Mouse (Mus musculus): ENCODE measurements around the gene Guca2a.
A peak's percentile ranks its signal among the peaks of the same experiment; 100 is the strongest.
"Not testable (repeated sequence)": the region's sequence is repeated elsewhere in the genome, so short reads cannot be mapped to it uniquely, and the experiment has no call there.

Guca2a gene

DNA sequence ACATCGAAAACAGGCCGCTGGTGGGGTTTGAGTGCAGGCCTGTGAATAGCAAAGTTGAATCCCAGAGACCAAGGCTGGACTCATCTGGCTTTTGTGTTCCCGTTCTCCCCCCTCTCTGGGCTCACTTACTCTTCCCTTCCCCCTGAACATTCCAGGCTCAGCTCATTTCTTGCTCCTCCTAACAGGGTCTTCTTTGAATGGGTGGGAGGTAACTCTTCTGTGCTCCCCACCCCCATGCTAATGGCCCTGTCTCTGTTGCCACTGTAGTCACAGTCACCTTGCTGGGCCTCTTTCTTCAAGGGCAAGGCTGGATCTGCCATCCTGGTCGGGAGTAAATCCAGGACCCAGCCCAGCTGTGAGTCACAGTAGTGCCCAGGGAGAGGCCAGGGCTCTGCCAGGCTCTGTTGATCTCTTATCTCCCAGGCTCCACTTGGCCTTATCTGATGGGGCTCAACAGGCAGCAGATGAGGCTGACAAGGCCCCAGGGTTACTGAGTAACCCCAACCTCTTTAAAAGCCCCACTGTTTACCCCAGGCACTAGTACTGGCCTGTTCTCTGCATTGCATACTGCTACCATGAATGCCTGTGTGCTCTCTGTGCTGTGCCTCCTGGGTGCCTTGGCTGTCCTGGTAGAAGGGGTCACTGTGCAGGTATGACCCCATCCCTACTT is at the start of gene Guca2a:
Gene Guca2a (plus strand): TSS at position 529 of the 670 bp plus-strand sequence.
- DNase-seq (ENCODE audit: low spot score in 2 of 2): no peak

DNA sequence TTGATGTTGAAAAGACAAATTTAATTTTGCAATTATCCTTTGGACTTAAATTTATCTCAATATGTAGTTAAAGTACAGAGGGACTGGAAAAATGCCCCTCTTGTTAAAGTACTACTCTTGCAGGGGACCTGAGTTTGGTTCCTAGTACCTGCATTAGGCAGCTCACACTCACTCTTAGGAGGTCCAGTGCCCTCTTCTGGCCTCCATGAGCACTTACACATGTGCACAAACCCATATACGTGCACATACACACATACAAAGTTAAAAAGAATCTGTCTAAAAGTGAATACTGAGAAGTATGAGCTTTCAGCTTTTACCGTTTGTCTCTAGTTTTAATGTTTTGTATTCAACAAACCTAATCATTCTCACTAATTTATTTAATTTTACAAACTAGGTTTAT is 49.5 kb upstream of the Guca2a start:
- DNase-seq (ENCODE audit: low spot score in 2 of 2): no peak

DNA sequence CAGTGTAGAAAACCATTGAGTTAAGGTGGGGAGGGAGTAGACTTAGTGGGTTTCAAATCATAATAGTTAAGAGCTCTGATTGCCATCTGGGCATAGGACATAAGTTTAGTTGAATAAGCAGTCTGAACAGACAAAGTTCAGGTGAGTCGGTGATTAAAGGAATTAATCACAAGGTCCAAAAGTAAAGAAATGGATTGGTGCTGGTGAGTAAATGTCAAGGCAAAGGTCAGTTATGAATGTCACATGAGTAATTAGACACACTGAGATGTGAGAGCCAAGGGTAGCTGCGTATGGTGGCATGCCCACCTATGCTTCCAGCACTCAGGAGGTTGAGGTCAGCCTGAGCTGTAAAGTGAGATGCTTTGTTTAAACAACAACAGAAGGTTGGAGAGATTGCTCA is 48.1 kb upstream of the Guca2a start:
- DNase-seq (ENCODE audit: low spot score in 2 of 2): no peak

DNA sequence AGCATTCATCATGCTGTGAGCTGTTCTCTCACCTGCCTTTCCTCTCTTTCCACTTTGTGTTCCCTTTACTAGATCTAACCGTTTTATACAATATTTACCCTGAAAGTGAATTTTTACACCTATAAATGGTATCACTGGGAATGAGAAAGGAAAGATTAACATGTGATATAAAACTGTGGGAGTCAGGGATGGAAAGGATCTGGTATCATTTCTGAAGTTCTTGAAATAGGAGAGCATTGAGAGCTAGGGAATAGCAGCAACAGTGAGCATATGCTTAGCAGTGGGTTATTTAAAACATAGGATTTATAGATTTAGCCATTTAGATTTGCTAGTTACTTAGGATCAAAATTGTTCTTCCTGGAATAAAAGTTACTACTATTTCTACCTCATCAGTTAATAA is 47.5 kb upstream of the Guca2a start:
- DNase-seq (ENCODE audit: low spot score in 2 of 2): no peak

DNA sequence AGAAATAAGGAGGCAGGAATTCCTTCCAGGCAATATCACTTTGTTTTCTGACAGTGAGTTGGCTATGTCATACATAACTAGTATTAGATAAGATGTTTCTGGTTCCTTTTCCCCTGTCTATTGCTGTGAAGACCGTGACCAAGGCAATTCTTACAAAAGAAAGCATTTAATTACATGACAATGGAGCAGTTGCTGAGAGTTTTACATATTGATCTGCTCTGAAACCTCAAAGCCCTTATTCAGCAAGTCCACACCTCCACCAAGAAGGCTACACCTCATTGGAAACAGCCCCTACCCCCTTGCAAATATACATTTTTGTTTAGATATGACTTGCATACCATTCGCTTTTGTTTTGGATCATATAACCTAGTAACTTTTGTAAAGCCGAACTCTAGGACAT is 45.0 kb upstream of the Guca2a start:
- DNase-seq (ENCODE audit: low spot score in 2 of 2): no peak

DNA sequence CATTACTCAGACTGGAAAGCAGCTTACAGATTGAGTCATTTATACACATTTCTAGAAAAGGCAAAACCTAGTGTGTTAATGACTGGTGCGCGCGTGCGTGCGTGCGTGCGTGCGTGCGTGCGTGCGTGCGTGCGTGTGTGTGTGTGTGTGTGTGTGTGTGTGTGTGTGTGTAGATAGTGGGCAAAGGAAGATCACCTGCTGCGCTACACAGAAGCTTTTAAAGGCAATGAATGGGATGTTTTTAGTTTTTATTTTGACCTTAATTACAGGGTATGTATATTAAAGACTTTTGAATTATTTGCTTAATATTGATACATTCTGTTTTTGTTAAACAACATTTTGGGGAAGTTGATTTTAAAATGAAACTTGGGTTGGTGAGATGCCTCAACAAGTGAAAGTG is 43.2 kb upstream of the Guca2a start:
- DNase-seq (ENCODE audit: low spot score in 2 of 2): no peak

DNA sequence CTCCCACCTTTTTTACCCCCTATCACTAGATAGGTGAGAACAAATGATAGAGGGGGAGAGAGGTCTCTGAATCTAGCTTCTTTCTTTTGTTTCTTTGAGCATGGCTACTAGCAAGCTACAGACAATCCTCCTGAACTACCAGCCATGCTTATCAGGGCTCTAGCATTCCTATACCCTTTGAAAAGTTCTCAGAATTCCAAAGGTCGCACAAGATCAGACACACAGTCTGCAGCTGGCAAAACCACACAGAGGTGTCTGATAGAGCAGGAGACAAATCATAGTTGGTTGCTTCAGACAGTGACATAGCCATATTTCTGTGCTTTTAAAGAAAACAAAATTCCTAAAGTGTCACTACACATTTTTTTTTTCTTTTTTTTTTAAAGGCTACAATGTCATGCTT is 37.9 kb upstream of the Guca2a start:
- DNase-seq (ENCODE audit: low spot score in 2 of 2): no peak

DNA sequence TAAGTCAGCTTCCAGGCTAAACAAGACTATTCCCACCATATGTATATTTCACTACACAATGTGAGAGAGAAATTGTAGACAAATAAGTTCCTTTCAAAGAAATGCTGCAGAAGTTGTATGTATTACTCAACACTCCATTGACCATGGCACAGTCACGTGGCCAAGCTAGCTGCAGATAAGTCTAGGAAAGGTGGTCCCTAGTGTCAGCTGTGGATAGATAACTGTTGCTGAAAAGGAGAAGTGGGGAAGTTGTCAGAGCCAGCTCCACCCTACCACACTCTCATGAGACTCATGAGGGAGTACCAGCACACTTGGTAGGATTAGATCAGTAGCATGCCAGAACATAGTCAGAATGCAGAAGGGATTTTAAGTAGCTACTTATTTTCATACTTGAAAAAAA is 28.0 kb upstream of the Guca2a start:
- no peak for DNase-seq (ENCODE audit: low spot score in 2 of 2)

DNA sequence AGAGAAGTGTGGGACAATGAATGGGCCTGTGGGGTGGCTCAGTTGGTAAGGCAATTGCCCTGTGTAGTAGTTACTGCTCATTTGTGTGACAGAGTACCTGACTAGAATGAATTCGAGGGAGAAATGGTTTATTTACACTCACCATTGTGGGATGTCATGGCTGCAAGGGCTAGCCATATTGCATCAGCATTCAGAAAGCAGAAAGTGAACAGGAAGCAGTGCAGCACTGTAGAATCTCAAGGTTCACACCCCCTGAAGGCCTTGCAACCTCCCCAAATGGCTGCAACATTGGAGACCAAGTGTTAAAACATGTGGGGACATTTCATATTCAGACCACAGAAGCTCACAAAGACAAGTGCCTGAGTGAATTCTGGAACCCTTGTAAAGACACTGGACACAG is 23.4 kb upstream of the Guca2a start:
- DNase-seq (ENCODE audit: low spot score in 2 of 2): no peak

DNA sequence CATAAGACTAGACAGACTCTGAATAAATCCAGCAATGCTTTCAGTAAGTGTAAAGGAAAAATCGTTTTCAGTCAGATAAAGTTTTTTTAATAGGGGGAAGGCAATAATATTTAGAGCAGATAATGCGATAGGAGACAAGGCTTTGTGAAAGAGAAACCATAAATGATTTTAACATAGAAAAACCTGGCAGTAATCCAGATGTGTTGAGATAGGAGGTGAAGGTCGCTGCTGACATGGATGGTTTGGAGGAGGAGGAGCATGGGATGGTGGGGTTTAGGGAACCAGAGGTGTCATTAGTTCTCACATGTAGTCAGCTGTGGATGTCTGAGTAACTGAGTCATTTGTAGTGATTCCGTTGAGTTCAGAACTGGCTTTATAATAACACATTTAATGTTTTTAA is 22.8 kb upstream of the Guca2a start:
- no peak for DNase-seq (ENCODE audit: low spot score in 2 of 2)

DNA sequence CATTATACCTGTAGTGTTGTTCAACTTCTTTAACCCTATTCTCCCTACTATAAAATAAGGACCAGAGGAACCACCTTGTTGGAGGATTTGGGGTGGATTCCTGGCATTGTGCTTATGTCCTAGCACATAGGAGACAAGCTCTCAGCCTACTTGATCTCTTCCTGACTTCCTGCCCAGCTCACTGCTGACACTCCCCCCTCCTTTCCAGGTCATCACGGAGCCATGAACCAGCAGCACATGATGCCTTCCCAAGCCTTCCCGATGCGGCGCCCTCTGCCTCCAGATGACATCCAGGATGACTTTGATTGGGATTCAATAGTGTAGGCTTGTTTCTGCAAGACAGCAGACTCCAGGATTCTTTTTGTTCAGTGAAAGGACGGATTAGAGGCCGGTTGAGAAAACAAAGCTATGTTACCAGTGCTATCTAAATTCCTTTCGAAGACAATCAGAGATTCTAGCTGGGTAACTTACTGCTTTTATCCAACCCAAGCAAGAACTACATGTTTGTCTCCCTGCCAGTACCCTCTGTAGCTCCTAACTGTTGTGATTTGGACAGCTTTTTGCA is 11.3 kb upstream of the Guca2a start:
- no peak for DNase-seq (ENCODE audit: low spot score in 2 of 2)

DNA sequence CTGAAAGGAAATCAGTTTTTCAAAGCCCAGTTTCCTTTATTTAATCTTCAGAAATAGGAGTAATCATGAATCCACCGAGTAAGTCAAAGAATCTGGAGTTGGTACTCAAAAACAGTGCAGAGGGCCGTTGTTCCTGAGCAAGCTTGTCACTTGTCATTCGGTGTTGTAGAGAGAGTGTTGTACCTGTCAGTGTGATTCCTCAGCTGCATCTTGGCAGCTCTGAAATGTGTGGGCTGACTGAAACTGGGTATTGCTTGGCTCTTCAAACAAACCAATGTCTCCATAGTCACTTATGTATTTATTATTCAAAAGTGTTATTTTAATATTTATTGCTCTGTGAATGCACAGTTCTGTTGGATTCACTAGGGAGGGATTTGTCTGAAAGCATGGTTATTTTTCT is 10.6 kb upstream of the Guca2a start:
- no peak for DNase-seq (ENCODE audit: low spot score in 2 of 2)

DNA sequence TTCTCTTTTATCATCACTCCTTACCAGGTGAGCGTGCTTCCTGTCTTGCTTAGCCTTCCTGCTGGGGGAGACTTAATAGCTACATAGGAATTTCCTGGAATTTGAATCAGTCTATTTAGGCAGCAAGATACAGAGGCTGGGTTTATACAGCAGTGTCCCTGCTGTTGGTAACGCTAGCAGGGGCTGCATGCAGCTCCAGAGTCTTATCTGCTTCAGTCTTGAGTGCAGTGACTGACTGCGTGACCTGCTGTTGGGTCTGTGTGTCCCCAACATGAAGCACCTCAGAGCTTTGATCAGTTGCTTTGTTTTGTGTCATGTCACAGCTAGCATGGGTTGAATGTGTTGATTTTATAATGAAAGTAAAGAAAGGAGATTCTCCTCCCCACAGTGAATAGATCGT is 10.2 kb upstream of the Guca2a start:
- DNase-seq (ENCODE audit: low spot score in 2 of 2): no peak

DNA sequence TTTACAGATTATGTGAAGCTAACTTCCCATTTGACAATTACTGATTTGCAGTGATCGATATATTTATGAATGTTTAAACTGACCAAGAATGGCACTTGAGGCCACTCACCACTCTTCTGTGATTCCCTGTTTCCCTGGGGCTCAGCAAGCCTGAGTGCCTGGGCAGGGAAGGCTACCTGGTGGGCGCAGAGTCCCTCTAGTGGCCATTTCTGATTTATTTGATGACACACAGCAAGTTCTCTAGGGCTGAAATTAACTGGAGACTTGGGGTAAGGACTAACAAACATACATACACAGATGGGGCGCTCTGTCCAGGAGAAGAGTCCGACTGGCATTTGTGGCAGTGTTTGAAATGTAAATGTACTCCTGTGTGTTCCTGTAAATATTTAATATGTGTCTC is 9.1 kb upstream of the Guca2a start:
- not testable (repeated sequence) for DNase-seq (ENCODE audit: low spot score in 2 of 2)

DNA sequence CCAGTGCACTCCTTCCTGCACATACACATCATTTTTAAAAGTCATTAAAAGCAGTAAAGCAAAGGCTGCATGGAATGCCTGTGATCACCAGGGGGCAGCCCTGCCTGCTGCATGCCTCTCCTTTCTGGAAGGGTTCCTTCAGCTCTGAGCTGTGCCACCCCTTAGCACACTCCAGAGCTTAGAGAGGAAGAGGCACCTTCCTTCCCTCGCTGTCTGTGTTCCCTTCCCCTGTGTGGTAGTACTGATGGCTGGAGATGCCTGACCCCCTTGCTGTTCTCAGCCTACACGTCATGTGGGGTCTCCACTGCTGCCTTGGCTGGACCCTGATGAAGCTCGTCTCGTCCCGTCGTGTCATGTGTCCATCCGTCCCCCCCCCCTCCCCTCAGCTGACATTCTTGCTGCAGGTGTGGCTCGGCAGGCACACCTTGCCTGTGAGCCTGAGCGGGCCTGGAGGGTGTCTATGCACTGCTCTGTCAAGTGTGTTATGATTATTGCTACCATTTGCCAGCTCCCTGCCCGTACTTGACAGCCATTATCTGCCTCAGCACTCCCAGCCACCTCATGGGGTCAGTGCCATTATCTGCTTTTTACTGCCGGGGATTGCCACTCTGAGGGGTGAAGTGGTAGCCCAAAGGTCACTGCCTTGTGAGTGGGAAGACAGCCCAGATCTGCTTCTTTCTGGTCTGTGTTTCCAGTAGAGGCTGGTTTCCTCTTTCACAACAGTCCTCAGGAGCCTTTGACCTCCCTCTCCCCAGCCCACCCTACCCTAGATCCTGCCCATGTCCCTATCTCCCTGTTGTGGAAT is 6.2 kb upstream of the Guca2a start:
- peak in 1 of 2 experiments; percentile 42 for DNase-seq (ENCODE audit: low spot score in 2 of 2)

DNA sequence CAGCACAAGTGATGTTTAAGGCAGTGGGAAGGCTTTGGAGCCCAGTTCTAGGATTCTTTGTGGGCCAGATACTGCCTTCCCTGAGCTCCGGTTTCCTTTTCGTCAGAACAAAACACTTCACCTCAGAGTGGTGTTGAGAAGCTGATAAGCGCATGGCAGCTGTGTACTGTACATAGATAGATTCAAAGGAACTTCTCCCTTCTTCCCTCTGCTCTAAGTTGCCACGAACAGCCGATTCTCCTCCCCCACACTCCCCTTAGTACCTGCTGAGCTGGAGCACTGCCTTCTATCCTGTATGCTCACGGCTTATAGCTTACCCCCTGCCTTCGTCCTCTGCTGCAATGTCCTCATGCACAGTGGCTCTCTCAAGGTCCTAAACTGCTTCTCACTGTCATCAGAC is 4.8 kb upstream of the Guca2a start:
- DNase-seq (ENCODE audit: low spot score in 2 of 2): no peak

DNA sequence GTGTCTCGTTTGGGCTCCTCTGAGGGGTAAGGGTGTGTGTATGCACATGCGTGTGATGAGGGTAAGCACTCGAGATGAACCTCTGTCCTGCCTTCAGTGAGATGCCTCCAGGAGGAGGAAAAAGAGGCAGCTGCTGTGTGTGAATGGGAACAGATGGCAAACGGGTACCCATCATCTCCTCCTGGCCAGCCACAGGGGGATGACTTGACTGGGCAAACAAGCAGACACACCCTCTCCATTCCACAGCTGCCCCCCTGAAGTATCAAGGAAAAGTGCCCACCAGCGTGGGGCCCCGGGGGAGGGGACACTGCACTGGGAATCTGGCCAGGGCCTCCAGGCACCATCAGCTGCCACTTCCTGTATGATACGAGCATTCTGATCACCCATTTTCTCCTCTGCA is 4.2 kb upstream of the Guca2a start:
- no peak for DNase-seq (ENCODE audit: low spot score in 2 of 2)

DNA sequence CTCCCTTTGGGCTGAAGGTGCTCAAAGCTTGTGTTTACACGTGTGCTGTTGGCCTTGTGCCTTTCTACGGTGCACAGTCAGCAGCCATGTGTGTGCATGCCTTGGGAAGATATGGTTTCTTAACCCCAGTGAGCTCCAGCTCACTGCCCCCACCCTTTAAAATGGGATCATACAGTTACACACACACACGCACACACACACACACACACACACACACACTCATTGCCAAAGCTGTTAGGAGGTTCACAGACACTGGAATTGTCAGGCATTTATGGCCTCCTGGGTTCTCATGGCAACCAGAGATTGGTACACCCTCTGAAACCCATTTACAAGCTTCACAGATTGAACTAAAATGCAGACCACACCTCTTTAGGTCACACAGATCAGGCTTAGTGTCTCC is 3.6 kb upstream of the Guca2a start:
- DNase-seq (ENCODE audit: low spot score in 2 of 2): no peak

DNA sequence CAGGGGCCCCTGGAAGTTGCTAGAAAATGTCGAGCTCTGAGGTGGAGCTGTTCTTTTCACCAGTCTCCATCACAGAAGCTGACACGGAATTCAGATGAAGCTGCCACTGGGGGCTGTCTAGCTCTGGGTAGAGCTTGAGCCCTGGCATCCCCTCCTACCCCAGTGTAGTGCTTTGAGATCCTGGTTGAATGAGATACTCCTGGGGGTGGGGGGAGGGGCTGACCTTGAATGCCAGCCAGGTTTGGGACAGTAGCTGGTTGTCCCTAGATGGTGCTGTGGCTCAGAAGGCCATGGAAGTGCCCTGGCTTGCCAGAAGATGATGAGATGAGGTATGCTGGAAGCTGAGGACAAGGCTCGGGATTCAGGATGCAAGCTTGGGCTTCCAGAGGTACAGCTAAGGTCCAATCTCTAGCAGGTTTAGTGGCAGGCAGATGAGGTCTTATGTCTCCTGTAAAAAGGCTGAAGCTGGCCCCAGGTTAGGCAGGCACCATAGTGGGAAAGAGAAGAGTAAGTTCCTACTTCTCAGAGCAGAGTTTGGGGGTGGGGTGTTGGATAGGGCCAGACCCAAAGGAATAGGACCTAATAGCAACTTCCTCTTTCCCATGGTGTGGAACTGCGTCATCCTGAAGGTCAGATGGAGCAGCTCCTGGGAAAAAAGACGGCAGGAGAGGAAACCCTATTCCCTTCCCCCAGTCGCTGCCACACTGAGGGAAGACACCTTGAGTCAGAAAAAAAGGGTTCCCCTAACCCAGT is 2.4 kb upstream of the Guca2a start:
- DNase-seq (ENCODE audit: low spot score in 2 of 2): no peak

DNA sequence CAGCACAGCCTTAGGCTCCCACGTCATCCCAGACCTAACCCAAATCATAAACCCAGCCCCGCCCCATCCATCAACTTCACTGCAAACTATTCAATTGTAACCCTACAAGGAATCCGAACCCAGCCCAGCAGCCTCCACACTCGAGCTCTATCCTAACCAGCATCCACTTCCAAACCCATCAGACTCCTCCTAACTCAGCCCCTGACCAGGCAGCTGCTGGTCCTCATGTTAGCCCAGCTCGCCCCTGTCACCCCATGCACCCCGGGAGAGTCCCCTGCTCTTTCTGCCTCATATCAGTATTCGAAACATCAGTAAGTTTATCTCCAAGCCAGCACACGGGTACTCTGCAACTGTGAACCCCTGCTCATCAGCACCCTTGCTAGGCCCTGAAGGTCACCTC is 1.8 kb upstream of the Guca2a start:
- no peak for DNase-seq (ENCODE audit: low spot score in 2 of 2)

DNA sequence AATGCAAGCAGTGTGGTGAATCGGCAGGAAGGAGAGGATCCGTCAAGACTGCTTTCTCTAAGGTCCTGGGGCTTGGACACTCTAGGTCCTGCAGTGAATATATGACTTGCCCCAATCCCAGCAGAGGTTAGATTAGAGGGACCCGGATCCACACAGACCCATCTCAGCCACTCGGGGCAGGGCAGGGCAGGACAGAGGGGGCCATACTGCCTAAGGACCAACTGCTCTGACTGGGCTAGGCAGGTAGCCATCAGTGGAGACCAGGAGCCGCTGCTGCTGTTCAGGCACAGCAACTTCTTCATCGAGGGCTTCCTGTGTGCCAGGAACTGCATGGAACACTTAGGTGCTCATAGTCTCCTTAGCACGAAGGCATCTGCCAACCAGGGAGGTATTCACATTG is 773 bp upstream of the Guca2a start:
- no peak for DNase-seq (ENCODE audit: low spot score in 2 of 2)

DNA sequence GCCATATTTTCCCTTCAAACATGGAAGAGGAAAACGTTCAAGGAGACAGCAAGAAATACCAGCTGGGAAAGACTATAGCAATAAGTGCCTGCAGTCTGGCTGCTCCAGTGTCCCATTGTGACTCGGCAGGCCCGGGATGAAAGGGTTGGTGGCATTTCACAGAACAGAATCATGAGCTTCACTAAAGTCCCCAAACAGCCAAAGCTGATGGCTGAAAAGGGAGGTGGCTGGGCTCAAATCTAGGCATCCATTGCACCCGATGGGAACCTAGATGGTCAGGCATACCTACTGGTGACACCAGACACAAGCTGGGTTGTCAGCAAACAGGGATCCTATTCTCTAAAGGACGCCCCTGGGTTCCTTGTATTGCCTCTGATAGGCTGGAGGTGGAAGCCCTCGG is 442 bp downstream of the Guca2a start:
- DNase-seq (ENCODE audit: low spot score in 2 of 2): no peak

DNA sequence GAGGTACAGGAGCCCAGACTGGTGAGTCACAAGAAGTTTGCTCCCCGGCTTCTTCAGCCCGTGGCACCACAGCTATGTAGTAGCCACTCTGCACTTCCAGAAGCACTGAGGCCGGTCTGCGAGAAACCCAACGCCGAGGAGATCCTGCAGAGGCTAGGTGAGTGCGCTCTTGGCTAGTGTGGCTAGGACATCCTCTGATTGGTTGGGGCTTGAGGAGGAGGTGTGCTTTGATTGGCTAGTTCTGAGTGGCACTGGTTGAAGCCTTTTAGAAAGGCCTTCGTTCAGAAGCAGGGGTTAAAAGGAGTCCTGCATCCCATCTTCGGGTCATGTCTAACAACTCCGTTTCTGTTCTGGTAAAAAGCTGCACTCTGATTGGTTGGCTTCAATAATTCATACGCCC is 1.2 kb downstream of the Guca2a start:
- no peak for DNase-seq (ENCODE audit: low spot score in 2 of 2)
